Mouse (Mus musculus) intestine, embryonic 16.5 days (tissue): ENCODE measurements around the gene Sik3. TPM values are rescaled to one million over a fixed set of nuclear protein-coding genes. Genes with fewer than 3 reads are reported as not detected.
"Not testable (repeated sequence)": the region's sequence is repeated elsewhere in the genome, so short reads cannot be mapped to it uniquely, and the experiment has no call there.

ENCODE experiments used
- ATAC-seq: fragments of 200-750 bp; cut with Nextera tagmentation; 2 replicates; pipeline ENCODE4 v1.8.0; 2017; ENCODE audit warnings: moderate TSS enrichment, moderate library complexity
- H3K27ac ChIP-seq: fragments of 300-500 bp; sonication (generic); 2 replicates; pipeline ENCODE4 v1.5.1; 2014; ENCODE audit warnings: mild to moderate bottlenecking, low read length
- H3K27me3 ChIP-seq: fragments of 300-500 bp; sonication (generic); replicated peaks from 2 replicates; pipeline ENCODE4 v1.6.1; 2014; ENCODE audit warnings: low read length, control low read depth, mixed read lengths; ENCODE audit not compliant: control insufficient read depth, insufficient read depth
- H3K36me3 ChIP-seq: fragments of 300-500 bp; sonication (generic); 2 replicates; pipeline ENCODE4 v1.6.1; 2014; ENCODE audit warnings: low read length, control low read depth; ENCODE audit not compliant: control insufficient read depth, insufficient read depth
- H3K4me1 ChIP-seq: fragments of 300-500 bp; sonication (generic); 2 replicates; pipeline ENCODE4 v1.6.1; 2014; ENCODE audit warnings: low read length, control low read depth, mixed read lengths; ENCODE audit not compliant: control insufficient read depth, insufficient read depth
- H3K4me2 ChIP-seq: fragments of 300-500 bp; sonication (generic); 2 replicates; pipeline ENCODE4 v1.6.1; 2014; ENCODE audit warnings: low read depth, low read length, control low read depth
- H3K4me3 ChIP-seq: fragments of 300-500 bp; sonication (generic); 2 replicates; pipeline ENCODE4 v1.5.1; 2014; ENCODE audit warnings: mild to moderate bottlenecking, low read length
- H3K9ac ChIP-seq: fragments of 300-500 bp; sonication (generic); 2 replicates; pipeline ENCODE4 v1.6.1; 2014; ENCODE audit warnings: low read depth, low read length
- H3K9me3 ChIP-seq: fragments of 300-500 bp; sonication (generic); 2 replicates; pipeline ENCODE4 v1.6.1; 2016; ENCODE audit warnings: low read length, control low read depth; ENCODE audit not compliant: control insufficient read depth
- WGBS: fragments of 180-500 bp; shearing (Covaris S2); extraction: QIAGEN DNeasy Blood & Tissue Kit; methylation state at CpG from one replicate; pipeline ENCODE4 v1.1.7; 2014; 5-methylcytosine and 5-hydroxymethylcytosine counted together
- polyA plus RNA-seq: library from polyadenylated mRNA; unstranded; fragments of >200 nt; fragmentation: Nextera tagmentation; extraction: Ambion mirVana; gene quantifications from 2 replicates; pipeline ENCODE4 v1.2.1, GENCODE M21; 2015

Sik3 gene
- polyA plus RNA-seq, 1 experiment from 2014 or later, result 5.2 TPM

- peak; percentile 74 for ATAC-seq
Observed at GRCm38 (mm10) chr9:46127326-46127725, 114.7 kb downstream of the Sik3 start.

GRCm38 (mm10) chr9:46129241-46129640 lies 116.6 kb downstream of the Sik3 start:
- Histone ChIP-seq H3K9me3 (no peaks in the 10 kb centered on the region), H3K9ac (no peak overlapping the region), H3K4me3 (no peak overlapping the region), H3K4me1 (peaks cover 16% of the 10 kb centered on the region), H3K27ac (no peak overlapping the region; the same call in 1 of the 2 replicates), H3K27me3 (no peaks in the 10 kb centered on the region), H3K4me2 (no peak overlapping the region), H3K36me3 (no peaks in the 10 kb centered on the region)
- peak; percentile 18; the same call in 1 of the 2 replicates for ATAC-seq
- 70% methylated on average over 2 of the region's 2 CpGs for WGBS

More at GRCm38 (mm10) chr9:46127326-46127725, 114.7 kb downstream of the Sik3 start:
- Histone ChIP-seq H3K36me3 (no peaks in the 10 kb centered on the region), H3K4me2 (no peak overlapping the region), H3K27me3 (no peaks in the 10 kb centered on the region), H3K9ac (no peak overlapping the region), H3K27ac (peak overlapping the region; percentile 78), H3K4me1 (peaks cover 25% of the 10 kb centered on the region), H3K4me3 (no peak overlapping the region), H3K9me3 (no peaks in the 10 kb centered on the region)
- WGBS, result 40% methylated on average over 5 of the region's 5 CpGs

GRCm38 (mm10) chr9:46132821-46133220 lies 120.2 kb downstream of the Sik3 start:
- not testable (repeated sequence) for H3K4me2 ChIP-seq, H3K36me3 ChIP-seq, ATAC-seq, H3K9me3 ChIP-seq, H3K4me3 ChIP-seq, H3K27me3 ChIP-seq, H3K4me1 ChIP-seq, H3K27ac ChIP-seq, H3K9ac ChIP-seq

GRCm38 (mm10) chr9:46138831-46139230 lies 126.2 kb downstream of the Sik3 start:
- Histone ChIP-seq H3K9me3 (no peaks in the 10 kb centered on the region), H3K4me2 (no peak overlapping the region), H3K27ac (no peak overlapping the region), H3K27me3 (no peaks in the 10 kb centered on the region), H3K4me3 (no peak overlapping the region), H3K4me1 (no peaks in the 10 kb centered on the region), H3K9ac (no peak overlapping the region), H3K36me3 (no peaks in the 10 kb centered on the region)
- ATAC-seq, result no peak
- 81% methylated on average over 6 of the region's 6 CpGs for WGBS

- Histone ChIP-seq H3K9me3 (no peaks in the 10 kb centered on the region), H3K36me3 (no peaks in the 10 kb centered on the region), H3K4me3 (no peak overlapping the region), H3K4me2 (no peak overlapping the region), H3K9ac (no peak overlapping the region), H3K27me3 (no peaks in the 10 kb centered on the region), H3K27ac (no peak overlapping the region), H3K4me1 (no peaks in the 10 kb centered on the region)
- 60% methylated on average over 1 of the region's 1 CpGs for WGBS
- ATAC-seq, result no peak
Observed at GRCm38 (mm10) chr9:46140811-46141210, 128.2 kb downstream of the Sik3 start.

GRCm38 (mm10) chr9:46142031-46142430 lies 129.4 kb downstream of the Sik3 start:
- Histone ChIP-seq H3K27ac (no peak overlapping the region), H3K4me3 (no peak overlapping the region), H3K9me3 (no peaks in the 10 kb centered on the region), H3K9ac (no peak overlapping the region), H3K27me3 (no peaks in the 10 kb centered on the region), H3K4me1 (no peaks in the 10 kb centered on the region), H3K36me3 (no peaks in the 10 kb centered on the region), H3K4me2 (no peak overlapping the region)
- 81% methylated on average over 1 of the region's 1 CpGs for WGBS
- ATAC-seq, result no peak

- Histone ChIP-seq H3K36me3 (no peaks in the 10 kb centered on the region), H3K27me3 (no peaks in the 10 kb centered on the region), H3K4me2 (no peak overlapping the region), H3K4me1 (no peaks in the 10 kb centered on the region), H3K9me3 (no peaks in the 10 kb centered on the region), H3K27ac (no peak overlapping the region), H3K9ac (no peak overlapping the region), H3K4me3 (no peak overlapping the region)
- WGBS, result 96% methylated on average over 1 of the region's 1 CpGs
- no peak for ATAC-seq
Observed at GRCm38 (mm10) chr9:46142492-46142891, 129.9 kb downstream of the Sik3 start.

DNA sequence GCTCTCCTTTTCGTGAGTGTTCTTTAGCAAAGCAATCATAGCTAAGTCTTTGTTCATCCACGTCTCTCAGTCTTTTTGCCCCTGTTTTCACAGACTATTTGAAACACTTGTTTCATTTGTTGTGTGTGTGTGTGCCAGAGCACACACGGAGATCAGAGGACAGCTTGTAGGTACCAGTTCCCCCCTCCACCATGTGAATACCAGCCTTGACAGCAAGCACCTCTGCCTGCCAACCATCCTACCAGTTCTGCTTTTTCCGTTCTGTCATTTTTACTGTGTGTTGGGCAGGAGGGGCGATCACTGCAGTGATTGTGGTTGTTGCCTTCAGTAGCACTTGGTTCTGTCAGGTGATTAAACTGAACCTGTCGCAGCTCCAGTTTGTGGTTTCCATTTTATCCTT lies 132.4 kb downstream of the Sik3 start:
- 88% methylated on average over 6 of the region's 6 CpGs for WGBS
- no peak overlapping the region for H3K27ac ChIP-seq
- H3K4me3 ChIP-seq, result no peak overlapping the region
- H3K9me3 ChIP-seq, result no peaks in the 10 kb centered on the region
- no peak overlapping the region for H3K4me2 ChIP-seq
- no peak for ATAC-seq
- no peak overlapping the region for H3K9ac ChIP-seq
- H3K4me1 ChIP-seq, result peaks cover 5% of the 10 kb centered on the region
- H3K27me3 ChIP-seq, result no peaks in the 10 kb centered on the region
- H3K36me3 ChIP-seq, result no peaks in the 10 kb centered on the region

GRCm38 (mm10) chr9:46146437-46146836 lies 133.8 kb downstream of the Sik3 start:
- no peak overlapping the region for H3K4me2 ChIP-seq
- no peak overlapping the region for H3K27ac ChIP-seq
- H3K27me3 ChIP-seq, result no peaks in the 10 kb centered on the region
- no peak overlapping the region for H3K9ac ChIP-seq
- peaks cover 19% of the 10 kb centered on the region for H3K4me1 ChIP-seq
- no peak overlapping the region for H3K4me3 ChIP-seq
- no peak for ATAC-seq
- H3K9me3 ChIP-seq, result no peaks in the 10 kb centered on the region
- no peaks in the 10 kb centered on the region for H3K36me3 ChIP-seq
- WGBS, result 74% methylated on average over 3 of the region's 3 CpGs

GRCm38 (mm10) chr9:46148723-46149122 lies 136.1 kb downstream of the Sik3 start:
- 94% methylated on average over 4 of the region's 4 CpGs for WGBS
- Histone ChIP-seq H3K9me3 (no peaks in the 10 kb centered on the region), H3K9ac (no peak overlapping the region), H3K27me3 (no peaks in the 10 kb centered on the region), H3K4me3 (no peak overlapping the region), H3K36me3 (no peaks in the 10 kb centered on the region), H3K27ac (no peak overlapping the region), H3K4me1 (peaks cover 26% of the 10 kb centered on the region), H3K4me2 (no peak overlapping the region)
- no peak for ATAC-seq
